Comparison of ENCODE assay signal across 16 mouse cellular contexts in genomic region chr2:122156051-122156700, GRCm38 (mm10). TPM values are rescaled to one million over a fixed set of nuclear protein-coding genes. Genes with fewer than 3 reads are reported as not detected.
A peak's percentile ranks its signal among the peaks of the same experiment; 100 is the strongest.
DNase-seq lines count a peak whose midpoint lies in the region; ATAC-seq and TF ChIP-seq lines count a peak whose summit lies in the region.
"Had no signal": no experiment of that assay in that cellular context is flagged by ENCODE, and none has a peak within 500 bp of the region (broad histone marks: within the 10 kb centered on the region; RNA-seq: fewer than 3 reads in every experiment).

No protein-coding gene starts in this region.

- no peak overlapping the region for H3K4me2 ChIP-seq in liver, embryonic 14.5 days (ENCODE audit: low read depth)
- H3K4me2 ChIP-seq: heart, embryonic 11.5 days; limb, embryonic 12.5 days had no signal

- TF ChIP-seq POLR2A in bone marrow macrophage, adult 2 months (IDR thresholded peaks at IDR 0.05; ENCODE audit: borderline replicate concordance, low read depth, low read length) = no peak

- WGBS in liver, embryonic 14.5 days (ENCODE audit: insufficient replicate concordance) = 58% methylated on average over 4 of the region's 4 CpGs

- TF ChIP-seq EP300 in liver, embryonic 14.5 days (IDR thresholded peaks at IDR 0.05; ENCODE audit: low read depth) = no peak

- peak; percentile 53 for ATAC-seq in liver, embryonic 14.5 days (ENCODE audit: insufficient read depth)

- H3K27me3 ChIP-seq in liver, embryonic 14.5 days (ENCODE audit: control insufficient read depth, insufficient read depth, low read length) = no peaks in the 10 kb centered on the region
- H3K27me3 ChIP-seq: limb, embryonic 12.5 days had no signal

- peaks cover 6% of the 10 kb centered on the region for H3K36me3 ChIP-seq in liver, embryonic 14.5 days (replicated peaks; ENCODE audit: control insufficient read depth, insufficient read depth, low read depth)

- no peak overlapping the region for H3K4me3 ChIP-seq in bone marrow macrophage, adult 2 months (ENCODE audit: insufficient read depth, low read length)
- H3K4me3 ChIP-seq in liver, embryonic 14.5 days (ENCODE audit: insufficient read depth in 1 of 2, low read depth in 2 of 2, low read length in 2 of 2) = no peak overlapping the region
- H3K4me3 ChIP-seq: limb, embryonic 12.5 days had no signal

- H3K4me1 ChIP-seq in bone marrow macrophage, adult 2 months (ENCODE audit: control insufficient read depth, insufficient read depth, low read length) = peaks cover 44% of the 10 kb centered on the region
- H3K4me1 ChIP-seq in liver, embryonic 14.5 days (replicated peaks; ENCODE audit: control insufficient read depth in 2 of 2, insufficient read depth in 2 of 2, low read length in 1 of 2) = peaks cover 0 to 23% of the 10 kb centered on the region in 2 experiments; a peak in 2 of 4 replicates
- H3K4me1 ChIP-seq: limb, embryonic 12.5 days had no signal

- peak; percentile 36 to 58 for DNase-seq in spleen, postnatal 36 days (ENCODE audit: low spot score in 2 of 2)
- DNase-seq in spleen, postnatal 10 days (ENCODE audit: low spot score in 2 of 2) = no peak
- DNase-seq in liver, embryonic 14.5 days (ENCODE audit: low read depth in 3 of 3, low spot score in 3 of 3) = no peak
- DNase-seq in frontal cortex, postnatal 10 days (ENCODE audit: low spot score in 2 of 2) = no peak
- DNase-seq in left cerebral cortex, postnatal 14 days (ENCODE audit: low spot score in 2 of 2) = no peak
- DNase-seq in right cerebral cortex, postnatal 25 days = no peak
- DNase-seq: cerebellum, adult 9-11 months had no signal

- intact Hi-C loops in left cerebral cortex, postnatal 14 days (cut with DNase I) = no loop called here

- no peak overlapping the region for H3K9ac ChIP-seq in liver, embryonic 14.5 days (replicated peaks)
- H3K9ac ChIP-seq: limb, embryonic 12.5 days had no signal

- no peaks in the 10 kb centered on the region for H3K9me3 ChIP-seq in liver, embryonic 14.5 days (ENCODE audit: control insufficient read depth, low read length)
- H3K9me3 ChIP-seq: limb, embryonic 12.5 days had no signal

- H3K27ac ChIP-seq in bone marrow macrophage, adult 2 months (ENCODE audit: insufficient read depth, low read depth, low read length) = peak overlapping the region; percentile 20; the same call in 1 of the 2 replicates
- no peak overlapping the region for H3K27ac ChIP-seq in liver, embryonic 14.5 days
- H3K27ac ChIP-seq: limb, embryonic 12.5 days; stomach, postnatal 0 days had no signal

- no peak for TF ChIP-seq CTCF in bone marrow macrophage, adult 2 months (IDR thresholded peaks at IDR 0.05; ENCODE audit: low read depth, low read length)
- TF ChIP-seq CTCF in liver, embryonic 14.5 days (IDR thresholded peaks at IDR 0.05; ENCODE audit: low read depth) = no peak

RNA-seq across cellular contexts. Expression of gene Trim69, which starts 4.3 kb away (rescaled TPM):
- polyA plus RNA-seq in bone marrow macrophage, adult 2 months (2012; ENCODE audit: insufficient read depth, insufficient read length, missing spikeins) = not detected in 2 replicates
- polyA plus RNA-seq in liver, embryonic 14.5 days (2012; rRNA removed) = 0.08 TPM in 1 of 2 replicates, not detected in the other
- polyA plus RNA-seq in liver, embryonic 14.5 days (2014; fragmentation: Nextera tagmentation; extraction: Ambion mirVana) = not detected in 2 replicates
- total RNA-seq in left cerebral cortex, postnatal 14 days (2021) = not detected
- total RNA-seq: ES-E14; layer of hippocampus, postnatal 25 days had no signal
- polyA plus RNA-seq: embryonic facial prominence, embryonic 11.5 days; hindbrain, embryonic 11.5 days; kidney, embryonic 14.5 days; limb, embryonic 12.5 days; stomach, postnatal 0 days had no signal

RNA-seq across cellular contexts. Expression of gene B2m, which starts 8.7 kb away (rescaled TPM):
- polyA plus RNA-seq in bone marrow macrophage, adult 2 months (2012; ENCODE audit: insufficient read depth, insufficient read length, missing spikeins) = 8,073 and 8,193 TPM in 2 replicates
- polyA plus RNA-seq in liver, embryonic 14.5 days (2012; rRNA removed) = 156 and 227 TPM in 2 replicates
- 413 and 419 TPM in 2 replicates for polyA plus RNA-seq in liver, embryonic 14.5 days (2014; fragmentation: Nextera tagmentation; extraction: Ambion mirVana)
- 10 to 100 TPM; 80.6 to 91.8 TPM for total RNA-seq in left cerebral cortex, postnatal 14 days (2021)

RNA-seq across cellular contexts. Expression of gene Patl2, which starts 29.8 kb away (rescaled TPM):
- 0.23 and 0.33 TPM in 2 replicates for polyA plus RNA-seq in bone marrow macrophage, adult 2 months (2012; ENCODE audit: insufficient read depth, insufficient read length, missing spikeins)
- 0.01 and 0.04 TPM in 2 replicates for polyA plus RNA-seq in liver, embryonic 14.5 days (2012; rRNA removed)
- polyA plus RNA-seq in liver, embryonic 14.5 days (2014; fragmentation: Nextera tagmentation; extraction: Ambion mirVana) = 0.11 TPM in 1 of 2 replicates, not detected in the other
- total RNA-seq in left cerebral cortex, postnatal 14 days (2021) = under 1 TPM in 1 of 2 experiments, not detected in 1; 0.13 TPM
- total RNA-seq: layer of hippocampus, postnatal 25 days had no signal
- polyA plus RNA-seq: heart, embryonic 11.5 days; kidney, embryonic 14.5 days; limb, embryonic 12.5 days; stomach, postnatal 0 days had no signal

RNA-seq across cellular contexts. Expression of gene Terb2, which starts 29.9 kb away (rescaled TPM):
- not detected in 2 replicates for polyA plus RNA-seq in bone marrow macrophage, adult 2 months (2012; ENCODE audit: insufficient read depth, insufficient read length, missing spikeins)
- polyA plus RNA-seq in liver, embryonic 14.5 days (2012; rRNA removed) = not detected in 2 replicates
- polyA plus RNA-seq in liver, embryonic 14.5 days (2014; fragmentation: Nextera tagmentation; extraction: Ambion mirVana) = not detected in 2 replicates
- total RNA-seq in left cerebral cortex, postnatal 14 days (2021) = not detected
- total RNA-seq: layer of hippocampus, postnatal 25 days had no signal
- polyA plus RNA-seq: embryonic facial prominence, embryonic 11.5 days; heart, embryonic 11.5 days; hindbrain, embryonic 11.5 days; kidney, embryonic 14.5 days; limb, embryonic 12.5 days; stomach, postnatal 0 days had no signal

RNA-seq across cellular contexts. Expression of gene Spg11, which starts 38.0 kb away (rescaled TPM):
- polyA plus RNA-seq in bone marrow macrophage, adult 2 months (2012; ENCODE audit: insufficient read depth, insufficient read length, missing spikeins) = 15.3 and 16.4 TPM in 2 replicates
- polyA plus RNA-seq in liver, embryonic 14.5 days (2012; rRNA removed) = 2.4 and 2.5 TPM in 2 replicates
- 3.4 and 3.9 TPM in 2 replicates for polyA plus RNA-seq in liver, embryonic 14.5 days (2014; fragmentation: Nextera tagmentation; extraction: Ambion mirVana)
- 10 to 100 TPM; 16.9 to 19.7 TPM for total RNA-seq in left cerebral cortex, postnatal 14 days (2021)

Comparison
In these comparisons a context has a peak if more than half of its experiments do, and no peak if none do; other contexts are left out.
1. DNase-seq: peak in spleen, postnatal 36 days (2 of 2); none in spleen, postnatal 10 days (0 of 2), liver, embryonic 14.5 days (0 of 3), frontal cortex, postnatal 10 days (0 of 2), left cerebral cortex, postnatal 14 days (0 of 2) and right cerebral cortex, postnatal 25 days (single experiment).
2. RNA of gene B2m, which starts 8.7 kb away (polyA plus RNA-seq): 8,073 to 8,193 TPM in bone marrow macrophage, adult 2 months; 156 to 419 TPM in liver, embryonic 14.5 days; every median in the first group is over 10 times any median in the second.